Mouse (Mus musculus): ENCODE results near the gene Frmd4b. TPM values are rescaled to one million over a fixed set of nuclear protein-coding genes. Genes with fewer than 3 reads are reported as not detected.
A peak's percentile ranks its signal among the peaks of the same experiment; 100 is the strongest.

Frmd4b gene
- 15.1 and 17.5 TPM in 2 replicates for polyA plus RNA-seq (2015; fragmentation: Nextera tagmentation; extraction: Ambion mirVana)

GRCm38 (mm10) chr6:97617266-97617743 is at the start of gene Frmd4b:
Gene Frmd4b (minus strand): TSS chr6:97617541.
- no peaks in the 10 kb centered on the region for H3K27me3 ChIP-seq (ENCODE audit: control insufficient read depth, insufficient read depth, low read depth, low read length)
- H3K36me3 ChIP-seq (ENCODE audit: control insufficient read depth, insufficient read depth, low read length): no peaks in the 10 kb centered on the region
- peak within 1 kb of the TSS; percentile 90 for H3K27ac ChIP-seq (ENCODE audit: low read length)
- peak within 1 kb of the TSS; percentile 83 for H3K4me3 ChIP-seq (ENCODE audit: low read depth, low read length)
- H3K4me2 ChIP-seq (ENCODE audit: low read length): peak within 1 kb of the TSS; percentile 73
- WGBS: under 1% methylated on average over 38 of the region's 42 CpGs
- H3K4me1 ChIP-seq (ENCODE audit: control insufficient read depth, insufficient read depth, low read length): peaks cover 15% of the 10 kb centered on the region
- peak within 1 kb of the TSS; percentile 87 for H3K9ac ChIP-seq (ENCODE audit: low read depth, low read length)
- ATAC-seq: peak; percentile 96
- H3K9me3 ChIP-seq (replicated peaks; ENCODE audit: control insufficient read depth, low read length, poor library complexity, severe bottlenecking): no peaks in the 10 kb centered on the region

GRCm38 (mm10) chr6:97666417-97666816 is 49.1 kb upstream of the Frmd4b start:
- no peak for ATAC-seq
- Histone ChIP-seq H3K9me3 (replicated peaks; ENCODE audit: control insufficient read depth, low read length, poor library complexity, severe bottlenecking) (no peaks in the 10 kb centered on the region), H3K4me2 (ENCODE audit: low read length) (no peak overlapping the region), H3K9ac (ENCODE audit: low read depth, low read length) (no peak overlapping the region), H3K27ac (ENCODE audit: low read length) (no peak overlapping the region), H3K36me3 (ENCODE audit: control insufficient read depth, insufficient read depth, low read length) (no peaks in the 10 kb centered on the region), H3K4me1 (ENCODE audit: control insufficient read depth, insufficient read depth, low read length) (peaks cover 8% of the 10 kb centered on the region; the same call in 1 of the 2 replicates), H3K4me3 (ENCODE audit: low read depth, low read length) (no peak overlapping the region), H3K27me3 (ENCODE audit: control insufficient read depth, insufficient read depth, low read depth, low read length) (no peaks in the 10 kb centered on the region)
- 22% methylated on average over 2 of the region's 2 CpGs for WGBS

GRCm38 (mm10) chr6:97658921-97659320 is 41.6 kb upstream of the Frmd4b start:
- H3K27ac ChIP-seq (ENCODE audit: low read length): no peak overlapping the region
- no peak overlapping the region for H3K9ac ChIP-seq (ENCODE audit: low read depth, low read length)
- H3K4me1 ChIP-seq (ENCODE audit: control insufficient read depth, insufficient read depth, low read length): no peaks in the 10 kb centered on the region
- H3K4me3 ChIP-seq (ENCODE audit: low read depth, low read length): no peak overlapping the region
- no peak for ATAC-seq
- WGBS: 76% methylated on average over 6 of the region's 6 CpGs
- no peaks in the 10 kb centered on the region for H3K36me3 ChIP-seq (ENCODE audit: control insufficient read depth, insufficient read depth, low read length)
- H3K27me3 ChIP-seq (ENCODE audit: control insufficient read depth, insufficient read depth, low read depth, low read length): no peaks in the 10 kb centered on the region
- H3K4me2 ChIP-seq (ENCODE audit: low read length): no peak overlapping the region
- 0 out of 2 replicates have a peak, but pooled peaks cover 2% of the 10 kb centered on the region for H3K9me3 ChIP-seq (replicated peaks; ENCODE audit: control insufficient read depth, low read length, poor library complexity, severe bottlenecking)

GRCm38 (mm10) chr6:97655986-97656385 is 38.6 kb upstream of the Frmd4b start:
- WGBS: 90% methylated on average over 3 of the region's 3 CpGs

GRCm38 (mm10) chr6:97647501-97647900 is 30.2 kb upstream of the Frmd4b start:
- ATAC-seq: no peak

More at GRCm38 (mm10) chr6:97655986-97656385, 38.6 kb upstream of the Frmd4b start:
- Histone ChIP-seq H3K27me3 (ENCODE audit: control insufficient read depth, insufficient read depth, low read depth, low read length) (no peaks in the 10 kb centered on the region), H3K4me1 (ENCODE audit: control insufficient read depth, insufficient read depth, low read length) (no peaks in the 10 kb centered on the region), H3K9me3 (replicated peaks; ENCODE audit: control insufficient read depth, low read length, poor library complexity, severe bottlenecking) (0 out of 2 replicates have a peak, but pooled peaks cover 2% of the 10 kb centered on the region), H3K4me2 (ENCODE audit: low read length) (no peak overlapping the region), H3K36me3 (ENCODE audit: control insufficient read depth, insufficient read depth, low read length) (no peaks in the 10 kb centered on the region), H3K27ac (ENCODE audit: low read length) (no peak overlapping the region), H3K4me3 (ENCODE audit: low read depth, low read length) (no peak overlapping the region), H3K9ac (ENCODE audit: low read depth, low read length) (no peak overlapping the region)
- ATAC-seq: no peak

GRCm38 (mm10) chr6:97623330-97623729 is 6.0 kb upstream of the Frmd4b start:
- ATAC-seq: no peak
- Histone ChIP-seq H3K4me3 (ENCODE audit: low read depth, low read length) (no peak overlapping the region), H3K4me1 (ENCODE audit: control insufficient read depth, insufficient read depth, low read length) (no peaks in the 10 kb centered on the region), H3K36me3 (ENCODE audit: control insufficient read depth, insufficient read depth, low read length) (no peaks in the 10 kb centered on the region), H3K9ac (ENCODE audit: low read depth, low read length) (no peak overlapping the region), H3K4me2 (ENCODE audit: low read length) (no peak overlapping the region), H3K27ac (ENCODE audit: low read length) (no peak overlapping the region), H3K9me3 (replicated peaks; ENCODE audit: control insufficient read depth, low read length, poor library complexity, severe bottlenecking) (no peaks in the 10 kb centered on the region), H3K27me3 (ENCODE audit: control insufficient read depth, insufficient read depth, low read depth, low read length) (no peaks in the 10 kb centered on the region)
- WGBS: 61% methylated on average over 9 of the region's 9 CpGs

More at GRCm38 (mm10) chr6:97647501-97647900, 30.2 kb upstream of the Frmd4b start:
- H3K9me3 ChIP-seq (replicated peaks; ENCODE audit: control insufficient read depth, low read length, poor library complexity, severe bottlenecking): no peaks in the 10 kb centered on the region
- H3K36me3 ChIP-seq (ENCODE audit: control insufficient read depth, insufficient read depth, low read length): no peaks in the 10 kb centered on the region
- H3K9ac ChIP-seq (ENCODE audit: low read depth, low read length): no peak overlapping the region
- no peak overlapping the region for H3K4me2 ChIP-seq (ENCODE audit: low read length)
- H3K27me3 ChIP-seq (ENCODE audit: control insufficient read depth, insufficient read depth, low read depth, low read length): no peaks in the 10 kb centered on the region
- H3K4me1 ChIP-seq (ENCODE audit: control insufficient read depth, insufficient read depth, low read length): no peaks in the 10 kb centered on the region
- no peak overlapping the region for H3K4me3 ChIP-seq (ENCODE audit: low read depth, low read length)
- 90% methylated on average over 14 of the region's 14 CpGs for WGBS
- H3K27ac ChIP-seq (ENCODE audit: low read length): no peak overlapping the region

- Histone ChIP-seq H3K27ac (ENCODE audit: low read length) (no peak overlapping the region), H3K9ac (ENCODE audit: low read depth, low read length) (no peak overlapping the region)
Measured at GRCm38 (mm10) chr6:97622236-97622635, 4.9 kb upstream of the Frmd4b start.

DNA sequence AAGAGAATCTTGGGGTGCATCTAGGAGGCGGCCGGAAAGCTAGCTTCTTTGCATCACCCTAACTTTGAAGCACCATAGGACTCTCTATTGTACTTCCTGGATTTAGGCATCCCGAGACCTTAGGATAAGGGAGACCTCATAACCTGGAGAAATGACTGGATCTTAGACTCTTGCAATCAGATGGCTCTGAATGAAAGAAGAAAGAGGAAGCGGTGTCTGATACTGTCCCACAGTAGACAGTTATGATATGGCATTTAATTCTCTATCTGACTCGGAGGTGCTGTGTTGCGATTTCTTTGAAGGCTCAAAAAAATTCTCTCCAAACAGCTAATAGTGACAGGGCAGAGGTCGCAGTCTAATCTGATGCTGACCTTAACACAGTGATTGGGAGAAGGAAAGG is 433 bp upstream of the Frmd4b start:
- peak; percentile 34 for ATAC-seq
- Histone ChIP-seq H3K4me1 (ENCODE audit: control insufficient read depth, insufficient read depth, low read length) (peaks cover 15% of the 10 kb centered on the region), H3K27ac (ENCODE audit: low read length) (peak overlapping the region; percentile 90), H3K4me2 (ENCODE audit: low read length) (peak overlapping the region; percentile 73), H3K9ac (ENCODE audit: low read depth, low read length) (peak overlapping the region; percentile 87), H3K9me3 (replicated peaks; ENCODE audit: control insufficient read depth, low read length, poor library complexity, severe bottlenecking) (no peaks in the 10 kb centered on the region), H3K27me3 (ENCODE audit: control insufficient read depth, insufficient read depth, low read depth, low read length) (no peaks in the 10 kb centered on the region), H3K4me3 (ENCODE audit: low read depth, low read length) (peak overlapping the region; percentile 83), H3K36me3 (ENCODE audit: control insufficient read depth, insufficient read depth, low read length) (no peaks in the 10 kb centered on the region)
- 23% methylated on average over 7 of the region's 7 CpGs for WGBS

More at GRCm38 (mm10) chr6:97622236-97622635, 4.9 kb upstream of the Frmd4b start:
- peaks cover 3% of the 10 kb centered on the region; the same call in 1 of the 2 replicates for H3K4me1 ChIP-seq (ENCODE audit: control insufficient read depth, insufficient read depth, low read length)
- WGBS: 48% methylated on average over 5 of the region's 5 CpGs
- no peaks in the 10 kb centered on the region for H3K27me3 ChIP-seq (ENCODE audit: control insufficient read depth, insufficient read depth, low read depth, low read length)
- no peaks in the 10 kb centered on the region for H3K9me3 ChIP-seq (replicated peaks; ENCODE audit: control insufficient read depth, low read length, poor library complexity, severe bottlenecking)
- H3K4me2 ChIP-seq (ENCODE audit: low read length): no peak overlapping the region
- H3K4me3 ChIP-seq (ENCODE audit: low read depth, low read length): no peak overlapping the region
- no peak for ATAC-seq
- H3K36me3 ChIP-seq (ENCODE audit: control insufficient read depth, insufficient read depth, low read length): no peaks in the 10 kb centered on the region

GRCm38 (mm10) chr6:97616658-97617265 is 579 bp downstream of the Frmd4b start:
- Histone ChIP-seq H3K27ac (ENCODE audit: low read length) (peak overlapping the region; percentile 90), H3K9ac (ENCODE audit: low read depth, low read length) (peak overlapping the region; percentile 87), H3K27me3 (ENCODE audit: control insufficient read depth, insufficient read depth, low read depth, low read length) (no peaks in the 10 kb centered on the region), H3K4me2 (ENCODE audit: low read length) (peak overlapping the region; percentile 73), H3K36me3 (ENCODE audit: control insufficient read depth, insufficient read depth, low read length) (no peaks in the 10 kb centered on the region), H3K9me3 (replicated peaks; ENCODE audit: control insufficient read depth, low read length, poor library complexity, severe bottlenecking) (no peaks in the 10 kb centered on the region), H3K4me3 (ENCODE audit: low read depth, low read length) (peak overlapping the region; percentile 83), H3K4me1 (ENCODE audit: control insufficient read depth, insufficient read depth, low read length) (peaks cover 15% of the 10 kb centered on the region)
- ATAC-seq: peak; percentile 67
- WGBS: under 1% methylated on average over 37 of the region's 40 CpGs

All from midbrain, embryonic 16.5 days (tissue).